Mouse (Mus musculus): ENCODE measurements at regions not wholly inside any gene's neighbourhood (a gene's known extent, or its start where the extent isn't known, plus 50 kb on each side); places are given as distances from the start of the nearest gene placed in this dataset.

DNA sequence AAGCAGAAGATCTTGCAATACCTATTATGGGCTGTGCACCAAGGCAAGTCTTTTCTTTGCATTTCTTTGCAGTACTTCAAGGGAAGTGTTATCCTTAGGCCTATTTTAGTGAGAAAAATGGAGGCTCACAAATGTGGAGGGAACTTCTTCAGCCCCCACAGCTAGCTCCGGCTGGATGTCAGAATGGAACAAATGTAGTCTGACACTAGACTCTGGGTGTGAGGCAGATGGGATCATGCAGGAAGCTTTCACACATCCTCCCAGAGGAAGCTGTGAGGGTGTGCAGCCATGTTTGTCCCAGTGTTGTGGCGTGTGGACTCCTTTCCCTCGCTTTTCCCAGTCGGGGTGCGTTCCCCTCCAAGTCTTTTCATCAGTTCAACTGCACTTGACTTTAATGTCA is 268.0 kb downstream of the Gm11011 start:
- DNase-seq = no peak

DNA sequence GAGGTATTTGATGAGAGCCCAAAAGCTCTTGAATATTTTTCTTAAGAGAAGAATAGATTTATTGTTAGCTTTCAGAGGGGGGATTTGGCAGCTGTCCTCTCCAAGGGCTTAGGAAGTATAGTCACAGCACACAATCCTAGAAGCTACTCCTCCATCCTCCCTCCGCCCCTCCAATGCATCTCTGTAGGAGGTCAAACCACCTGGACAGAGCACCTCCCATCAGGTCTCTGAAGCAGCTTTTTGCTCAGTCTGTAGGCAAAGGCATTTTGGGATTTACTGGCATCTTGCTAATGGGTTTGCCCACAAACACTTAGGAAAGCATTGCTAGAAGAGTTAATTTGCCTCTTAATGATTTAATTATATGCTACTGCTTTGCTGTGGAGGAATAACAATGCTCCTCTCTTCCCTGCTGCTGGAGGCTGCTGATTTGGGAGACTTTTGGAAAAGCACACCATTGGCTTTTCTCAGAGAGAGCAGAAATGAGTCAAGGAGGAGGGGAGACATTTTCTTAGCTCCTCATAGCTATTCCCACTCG is 273.1 kb downstream of the Gm11011 start:
- no peak for DNase-seq

DNA sequence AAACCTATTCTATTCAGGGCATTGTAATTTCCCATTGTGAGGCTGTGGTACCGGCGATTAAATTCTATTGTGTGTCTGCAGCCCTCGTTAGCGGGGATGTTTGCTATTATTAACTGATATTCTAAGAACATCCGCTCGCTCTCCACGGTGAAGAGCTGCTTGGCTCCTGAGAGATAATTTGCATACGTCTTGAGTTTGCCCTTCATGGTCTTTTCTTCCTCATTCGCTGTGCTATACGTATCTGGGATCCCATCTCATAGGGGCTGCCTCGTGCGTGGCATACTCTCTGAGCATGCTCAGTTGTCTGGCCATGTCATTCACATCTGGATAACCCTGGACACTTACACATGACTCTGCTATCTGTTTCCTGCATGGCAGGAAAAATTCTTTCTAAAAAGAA is 275.7 kb downstream of the Gm11011 start:
- no peak for DNase-seq

DNA sequence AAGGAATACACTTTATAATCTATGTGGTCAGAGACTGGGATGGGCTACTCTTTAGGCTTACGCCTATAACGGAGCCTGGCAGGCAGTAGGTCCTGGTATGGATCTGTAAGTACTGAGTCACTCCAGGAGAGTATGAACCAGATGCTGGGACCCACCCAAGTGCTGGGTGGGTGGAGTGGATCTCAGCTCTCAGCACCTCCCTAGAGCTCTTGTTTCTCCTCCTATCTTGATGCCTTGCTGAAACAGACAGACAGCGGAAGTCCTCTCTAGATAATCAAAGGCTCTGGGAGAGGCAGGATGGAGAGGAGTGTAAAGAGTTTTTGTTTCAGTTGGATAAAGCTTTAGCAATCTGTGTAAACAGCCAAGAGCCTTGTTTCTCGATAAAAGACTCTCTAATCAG is 276.2 kb downstream of the Gm11011 start:
- no peak for DNase-seq

DNA sequence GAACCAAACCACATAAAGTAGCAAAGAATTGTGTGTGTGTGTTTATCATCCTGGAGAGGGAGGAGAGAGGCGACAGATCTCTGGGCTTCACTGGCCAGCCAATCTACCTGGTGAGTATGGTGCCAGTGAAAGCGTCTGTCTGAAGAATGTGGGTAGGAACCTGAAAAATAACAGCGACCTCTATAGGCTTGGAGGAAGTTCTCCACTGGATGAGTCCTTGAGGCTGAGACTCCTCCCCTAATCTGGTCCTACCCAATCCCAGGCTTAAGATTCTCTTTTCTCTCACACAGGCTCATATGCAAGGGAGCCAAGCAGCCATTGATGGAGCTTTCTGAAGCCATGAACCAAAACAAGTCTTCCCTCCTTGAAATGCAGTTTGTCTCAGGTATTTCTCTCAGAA is 283.2 kb downstream of the Gm11011 start:
- no peak for DNase-seq

DNA sequence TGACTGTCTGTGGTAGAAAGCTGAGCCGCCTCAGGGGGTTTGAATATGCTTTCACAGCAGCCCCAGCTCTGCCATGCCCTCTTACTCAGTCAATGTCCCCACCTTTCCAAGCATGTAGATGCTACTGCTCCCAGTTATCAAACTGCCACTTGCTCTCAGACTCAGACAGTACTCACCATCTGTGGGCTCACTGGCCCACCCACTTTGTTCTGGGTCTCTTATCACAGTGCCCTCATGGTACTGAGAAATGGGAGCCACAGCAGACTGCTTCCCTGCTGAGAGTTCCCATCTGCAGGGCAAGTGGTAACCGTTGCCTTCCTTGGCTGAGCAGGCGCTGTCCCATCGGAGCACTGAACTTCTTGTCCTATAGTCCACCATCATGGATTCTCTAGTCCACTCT is 286.6 kb downstream of the Gm11011 start:
- no peak for DNase-seq

DNA sequence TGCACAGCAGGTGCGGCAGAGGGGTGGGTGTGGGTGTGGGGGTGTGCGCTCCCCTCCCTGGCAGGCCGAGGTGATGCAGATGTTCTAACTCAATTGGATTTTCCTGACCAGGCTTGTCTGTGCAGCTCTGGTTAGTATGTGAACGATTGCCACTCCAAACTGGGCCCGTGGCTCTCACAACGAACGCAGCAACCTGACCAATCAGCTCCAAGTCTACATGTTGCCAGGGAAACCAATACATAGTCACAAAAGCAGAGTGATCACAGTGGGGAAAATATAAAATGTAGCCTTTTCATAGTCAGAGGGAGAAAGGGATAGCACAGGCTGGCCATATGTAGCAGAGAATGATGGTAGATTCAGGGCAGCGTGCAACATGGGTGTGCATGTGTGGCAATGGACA is 287.1 kb downstream of the Gm11011 start:
- no peak for DNase-seq

DNA sequence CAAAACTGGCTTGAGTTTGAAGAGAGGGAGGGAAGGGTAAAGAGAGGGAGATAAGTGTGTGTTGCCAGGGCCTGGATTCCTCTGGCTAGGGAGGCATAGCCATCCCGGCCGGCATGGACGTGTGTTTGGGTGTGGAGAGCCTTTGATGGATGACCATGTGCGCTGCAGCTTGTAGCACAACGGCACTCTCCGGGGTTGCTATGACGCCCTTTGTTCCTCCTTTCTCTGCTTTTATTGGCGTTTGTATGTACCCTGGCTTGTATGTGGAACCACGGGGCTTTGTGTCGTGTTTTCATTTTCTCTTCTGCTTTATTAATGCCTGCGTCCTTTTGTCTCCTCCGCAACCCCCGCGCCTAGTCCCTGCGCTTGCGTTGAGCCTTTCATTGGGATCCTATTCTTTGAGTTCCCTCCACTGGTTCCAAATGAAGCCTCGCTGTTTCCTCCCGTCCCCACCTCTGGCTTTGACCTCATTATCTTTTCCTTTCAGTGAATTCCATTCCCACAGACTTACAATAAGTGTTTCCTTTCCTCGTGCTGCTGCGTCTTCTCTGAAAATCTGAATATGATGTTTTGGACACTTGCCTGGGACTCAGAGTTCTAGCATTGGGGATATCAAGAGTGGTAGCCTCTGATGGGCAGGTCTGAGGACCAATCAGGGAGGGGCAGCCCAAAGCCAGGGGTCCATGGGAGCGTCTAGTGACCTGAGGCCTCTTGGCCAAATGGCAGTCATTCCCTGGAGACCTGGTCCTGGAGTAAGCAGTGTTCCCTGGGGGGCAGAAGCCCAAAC is 289.5 kb downstream of the Gm11011 start:
- DNase-seq = peak; percentile 35

DNA sequence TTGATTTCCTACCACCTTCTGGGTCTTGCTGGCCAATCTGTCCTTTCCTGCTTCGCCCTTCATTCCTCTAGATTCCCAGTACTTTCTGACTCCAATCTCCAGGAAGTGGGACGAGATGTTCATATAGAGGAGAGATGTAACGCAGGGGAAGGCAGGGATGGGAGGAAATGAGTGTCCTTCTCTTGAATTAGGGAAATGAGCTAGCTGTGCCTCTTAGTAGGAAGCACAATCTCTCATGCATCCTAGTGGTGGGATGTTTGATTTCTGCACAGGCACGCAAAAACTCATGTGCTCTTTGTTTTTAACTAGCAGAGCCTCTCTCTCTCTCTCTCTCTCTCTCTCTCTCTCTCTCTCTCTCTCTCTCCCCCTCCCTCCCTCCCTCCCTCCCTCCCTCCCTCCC is 290.3 kb downstream of the Gm11011 start:
- DNase-seq = no peak

DNA sequence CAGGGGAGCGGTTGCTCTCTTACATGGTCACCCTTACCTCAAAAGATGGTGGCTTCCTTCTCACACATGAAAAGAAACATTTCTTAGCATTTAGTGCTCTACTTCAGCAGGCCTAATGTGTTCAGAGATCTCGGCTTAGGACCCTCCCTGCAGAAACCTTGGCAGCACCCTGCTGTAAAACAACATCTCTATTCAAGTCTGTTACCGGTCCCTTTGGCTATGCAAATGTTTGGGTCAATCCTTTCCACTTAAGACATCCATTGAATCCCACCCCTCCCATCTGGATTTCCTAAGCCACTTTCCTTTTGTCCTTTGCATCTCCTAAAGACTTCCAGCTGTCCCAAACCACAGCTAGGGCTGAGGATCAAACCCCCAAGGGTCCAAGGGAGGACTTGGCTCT is 294.2 kb downstream of the Gm11011 start:
- no peak for DNase-seq

DNA sequence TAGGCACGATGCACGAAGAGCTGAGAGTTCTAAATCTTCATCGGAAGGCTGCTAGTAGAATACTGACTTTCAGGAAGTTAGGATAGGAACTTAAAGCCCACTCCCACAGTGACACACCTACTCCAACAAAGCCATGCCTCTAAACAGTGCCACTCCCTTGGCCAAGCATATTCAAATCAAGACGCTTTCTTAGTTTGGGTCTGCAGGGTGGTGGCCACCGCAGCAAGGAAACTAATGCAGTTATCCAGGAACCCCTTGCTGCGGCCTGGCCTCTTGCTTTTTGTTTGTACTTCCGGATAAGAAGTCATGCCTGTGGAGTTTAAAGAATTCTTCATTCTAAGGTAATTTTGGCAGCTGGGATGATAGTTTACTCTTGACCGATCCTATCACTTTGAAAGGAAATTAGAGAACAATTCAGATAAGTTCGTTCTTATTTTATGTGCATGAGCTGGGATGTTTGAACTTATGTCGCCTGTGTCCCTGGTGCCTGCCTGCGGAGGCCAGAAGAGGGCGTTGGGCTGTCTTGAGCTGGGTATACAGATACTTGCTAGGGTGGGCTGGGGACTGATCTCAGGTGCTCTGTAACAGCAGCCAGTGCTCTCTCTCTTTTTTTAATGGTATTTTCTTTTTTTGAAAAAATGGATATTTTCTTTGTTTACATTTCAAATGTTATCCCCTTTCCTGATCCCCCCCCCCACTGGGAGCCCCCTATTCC is 298.5 kb downstream of the Gm11011 start:
- no peak for DNase-seq

DNA sequence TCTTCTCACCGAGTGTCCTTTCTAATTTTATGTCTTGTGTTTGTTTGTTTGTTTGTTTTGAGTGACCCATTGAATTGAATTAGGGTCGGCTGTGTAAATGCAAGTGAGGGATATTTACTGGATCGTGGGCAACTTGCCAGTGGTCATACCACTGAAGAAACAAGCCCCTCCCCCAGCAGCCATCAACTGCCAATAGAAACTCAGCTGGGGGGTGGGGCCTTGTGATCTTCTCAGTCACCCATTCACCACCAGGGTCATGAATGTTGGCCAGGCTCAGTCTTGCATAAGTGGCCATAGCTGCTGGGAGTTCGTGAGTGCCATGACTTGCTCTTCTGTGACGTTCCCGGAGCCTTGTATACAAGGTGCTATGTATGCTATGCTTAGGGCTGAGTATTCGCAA is 300.8 kb downstream of the Gm11011 start:
- DNase-seq = no peak

DNA sequence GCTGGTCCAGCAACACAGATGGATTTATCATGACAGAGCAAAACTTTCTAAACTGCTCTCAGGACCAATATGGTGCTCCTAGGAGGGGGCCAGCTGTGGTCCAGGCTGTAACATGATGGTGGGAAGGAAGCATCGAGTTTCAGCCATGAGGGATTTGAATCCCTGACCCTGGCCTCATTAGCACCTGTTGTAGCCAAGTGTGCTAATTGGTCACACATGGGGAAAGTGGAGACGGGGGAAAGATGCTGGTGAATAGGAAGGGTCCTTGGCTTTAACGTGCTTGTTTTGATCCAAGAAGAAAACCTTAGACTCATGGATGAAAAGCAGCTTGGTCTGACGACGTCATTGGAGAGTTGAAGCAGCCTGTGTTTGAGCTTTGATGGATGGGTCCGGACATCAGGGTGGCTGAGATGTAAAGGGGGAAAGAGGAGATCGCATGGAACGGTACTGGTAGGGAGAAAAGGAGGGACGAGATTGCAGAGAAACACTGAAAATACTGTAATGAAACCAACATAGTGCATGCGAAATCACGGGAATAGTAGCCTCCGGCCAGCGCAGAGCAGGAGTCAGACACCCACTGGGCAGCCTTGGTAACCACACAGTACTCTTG is 304.9 kb downstream of the Gm11011 start:
- no peak for DNase-seq

DNA sequence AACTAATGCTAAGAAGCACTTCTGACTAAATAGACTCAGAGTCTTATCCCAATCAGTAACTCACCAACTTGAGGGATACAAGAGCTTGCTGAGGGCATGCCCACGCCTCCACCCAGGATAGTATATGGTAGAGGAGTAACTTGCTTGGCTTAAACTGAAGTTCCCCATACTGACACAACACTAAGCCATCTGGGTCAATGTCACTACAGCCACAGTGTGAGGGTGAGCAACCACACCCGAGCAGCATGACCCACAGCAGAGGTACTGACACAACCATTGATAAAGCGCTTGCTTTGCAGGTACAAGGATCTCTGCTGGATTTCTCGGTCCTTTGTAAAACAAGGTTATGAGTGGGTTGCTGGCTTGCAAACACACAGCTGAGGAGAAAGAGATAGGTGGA is 312.2 kb downstream of the Gm11011 start:
- no peak for DNase-seq

DNA sequence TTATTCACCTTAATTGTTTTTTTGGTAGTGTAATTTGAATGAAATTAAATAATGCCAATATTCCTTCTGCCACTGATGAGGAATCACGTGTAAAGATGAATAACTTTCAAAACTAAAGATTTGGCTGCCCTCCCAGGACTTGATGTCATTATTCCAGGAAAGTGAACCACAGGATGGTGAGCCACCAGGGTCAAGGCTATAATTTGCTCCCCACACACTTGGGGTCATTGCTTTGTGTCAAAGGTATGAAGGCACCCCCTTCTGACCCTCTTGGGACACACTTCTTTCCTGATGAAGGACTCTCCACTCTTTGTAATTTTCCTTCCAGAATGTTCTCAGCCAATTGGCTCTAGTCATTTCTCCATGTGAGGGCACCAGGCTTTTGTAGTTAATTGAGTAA is 313.4 kb downstream of the Gm11011 start:
- no peak for DNase-seq

DNA sequence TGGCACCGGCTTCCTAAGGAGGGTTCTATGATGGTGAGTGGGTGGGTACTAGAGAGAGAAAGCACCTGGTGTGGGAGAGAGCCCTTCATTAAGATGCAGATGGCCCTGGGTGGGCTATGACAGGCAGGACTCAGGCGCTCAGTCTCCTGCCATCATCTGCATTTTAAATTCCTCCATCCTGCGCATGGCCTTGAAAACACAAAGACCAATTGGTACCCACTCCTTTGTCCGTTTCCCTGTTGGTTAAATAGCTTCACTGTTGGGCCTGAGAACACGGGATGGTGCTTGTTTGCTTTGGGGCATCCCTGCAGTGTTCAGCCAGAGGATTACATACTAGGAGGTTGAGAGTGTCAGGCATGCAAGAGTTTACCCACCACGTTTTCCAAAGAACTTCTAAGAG is 314.9 kb downstream of the Gm11011 start:
- no peak for DNase-seq

DNA sequence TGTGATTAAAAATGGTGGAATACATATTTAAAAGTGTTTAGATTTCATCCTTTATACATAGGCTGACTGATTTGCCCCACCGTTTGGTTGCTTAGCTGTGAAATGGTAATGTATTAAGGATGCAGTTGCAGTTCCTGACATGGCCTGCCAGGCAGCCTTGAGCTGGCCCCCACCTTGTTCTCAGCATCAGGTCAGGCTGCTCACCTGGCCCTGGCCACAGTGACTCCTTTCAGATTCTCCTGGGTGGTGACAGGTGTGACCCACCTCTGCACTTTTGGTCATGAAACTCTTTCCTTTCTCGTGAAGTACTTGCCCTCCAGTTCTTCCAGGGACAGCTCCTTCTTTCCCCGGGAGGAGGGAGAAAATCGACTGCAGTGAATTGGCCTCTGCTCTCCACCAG is 315.5 kb downstream of the Gm11011 start:
- no peak for DNase-seq

DNA sequence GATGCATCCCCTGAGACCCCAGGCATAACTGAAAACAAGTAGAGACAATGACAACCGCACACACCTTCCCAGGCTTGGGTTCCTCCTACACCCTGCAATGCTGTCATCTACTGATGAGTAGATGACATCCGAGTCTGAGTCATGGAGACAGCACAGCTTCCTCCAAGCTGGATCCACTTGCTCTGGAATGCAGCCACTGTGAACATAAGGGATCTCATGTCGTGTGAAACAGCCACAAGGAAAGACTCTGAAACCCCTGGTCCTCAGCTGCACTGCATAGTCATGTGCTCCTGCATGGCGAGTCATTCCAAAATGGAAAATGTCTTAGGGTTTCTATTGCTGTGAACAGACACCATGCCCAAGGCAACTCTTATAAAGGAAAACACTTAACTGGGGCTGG is 305.2 kb upstream of the Zfp64 start:
- no peak for DNase-seq

DNA sequence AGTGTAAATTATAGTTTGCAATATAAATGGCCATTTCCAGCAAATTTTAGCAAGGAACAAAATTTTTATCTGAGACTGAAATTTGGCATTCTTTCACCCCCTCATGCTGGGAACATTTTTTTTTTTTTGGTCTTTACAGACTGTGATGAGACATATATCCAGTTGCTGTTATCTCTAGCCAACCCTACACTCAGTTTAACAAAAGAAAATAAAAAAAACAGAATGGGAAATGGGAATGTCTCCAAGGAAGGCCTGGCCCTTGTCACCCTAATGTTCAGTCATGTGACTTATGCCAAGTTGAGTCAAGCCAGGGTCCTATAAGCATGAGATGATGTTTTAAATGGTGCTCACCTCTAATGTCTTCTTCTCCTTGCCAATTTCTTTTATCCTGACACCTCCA is 289.2 kb upstream of the Zfp64 start:
- DNase-seq = no peak

DNA sequence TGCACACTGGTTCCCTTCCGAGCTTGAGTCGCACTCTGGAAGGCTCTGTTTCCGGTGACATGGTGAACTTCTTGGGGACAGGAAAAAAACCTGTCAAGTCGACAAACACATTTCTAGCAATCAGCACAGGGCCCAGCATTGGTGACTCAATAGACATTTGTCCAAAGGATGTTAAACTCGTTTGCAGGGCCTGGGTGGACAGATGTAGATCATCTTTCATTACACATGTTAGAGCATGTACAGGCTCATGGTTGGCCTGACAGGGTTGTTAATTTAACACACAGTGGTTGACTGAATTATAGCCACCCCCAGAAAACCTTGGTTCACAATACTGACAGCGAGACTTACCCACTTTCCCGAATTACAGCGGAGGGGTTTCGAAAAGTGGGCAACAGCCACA is 288.6 kb upstream of the Zfp64 start:
- DNase-seq = no peak

DNA sequence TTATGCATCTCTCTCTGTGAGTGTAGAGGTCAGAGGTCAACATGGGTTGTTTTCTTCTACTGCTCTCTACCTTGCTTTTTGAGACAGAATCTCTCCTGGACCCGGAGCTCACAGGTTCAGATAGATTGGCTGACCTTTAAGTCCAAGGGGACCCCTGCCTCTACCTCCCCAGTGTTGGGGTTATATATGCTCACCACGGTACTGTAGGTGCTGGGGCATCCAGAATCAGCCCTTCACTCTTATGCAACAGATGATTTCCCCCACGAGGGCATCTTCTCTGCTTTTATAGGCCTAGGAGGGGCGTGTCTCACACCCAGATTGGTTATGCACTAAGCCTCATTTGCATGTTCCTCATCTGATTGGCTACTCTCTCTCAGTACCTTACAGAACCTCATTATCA is 282.5 kb upstream of the Zfp64 start:
- DNase-seq = no peak

DNA sequence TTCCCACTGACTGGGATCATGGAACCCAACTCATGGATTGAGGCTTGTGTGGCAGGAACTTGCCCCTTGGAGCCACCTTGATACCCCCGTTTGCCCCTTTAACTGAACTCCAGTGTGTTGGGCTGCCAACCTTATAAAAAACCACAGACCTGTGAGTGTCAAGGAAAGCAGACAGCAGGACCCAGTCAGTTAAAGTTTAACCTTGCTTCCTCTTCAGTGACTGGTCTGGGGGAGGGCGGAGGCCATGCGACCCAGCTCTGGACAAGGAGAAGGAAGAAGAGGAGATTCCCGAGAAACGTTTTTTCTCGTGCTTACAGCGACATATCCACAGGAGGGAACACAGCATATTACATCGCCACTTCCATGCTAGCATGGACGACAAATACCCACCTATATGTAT is 281.9 kb upstream of the Zfp64 start:
- peak; percentile 40 for DNase-seq

DNA sequence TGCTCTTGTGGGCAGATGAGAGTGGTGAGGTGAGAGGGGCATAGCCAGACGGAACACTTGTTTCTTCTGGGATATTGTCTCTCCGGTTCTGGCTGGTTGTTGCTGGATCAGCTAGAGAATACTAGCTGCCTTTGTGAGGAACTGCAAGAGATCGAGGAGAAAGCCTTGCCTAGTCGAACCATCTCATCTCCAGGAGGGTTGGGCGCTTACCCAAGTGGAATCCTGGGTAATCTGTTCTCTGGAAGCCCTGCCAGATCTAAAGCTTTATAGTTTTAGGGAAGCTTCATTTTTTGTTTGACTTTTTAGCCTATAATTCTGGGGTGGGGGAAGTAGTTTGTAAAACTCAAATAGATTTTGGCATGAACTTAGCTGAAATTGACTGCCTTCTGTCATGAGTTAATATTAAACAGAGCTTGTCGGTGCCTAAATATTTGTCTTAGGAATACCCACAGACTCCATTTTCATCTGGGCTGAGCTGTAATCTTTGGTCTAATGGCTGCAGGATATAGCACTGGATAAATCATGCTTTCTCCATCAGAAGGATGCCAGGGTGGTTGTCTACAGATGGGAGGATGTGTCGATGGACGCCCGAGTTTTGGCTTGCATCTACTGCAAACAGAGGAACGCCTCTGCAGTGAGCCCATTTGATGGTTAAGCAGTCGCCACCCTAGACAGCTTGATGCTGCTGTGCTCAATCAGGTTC is 279.1 kb upstream of the Zfp64 start:
- DNase-seq = no peak

Data from kidney, postnatal 14 days (tissue).